Comparison of ENCODE assay signal across 8 mouse cellular contexts in the genomic region with DNA sequence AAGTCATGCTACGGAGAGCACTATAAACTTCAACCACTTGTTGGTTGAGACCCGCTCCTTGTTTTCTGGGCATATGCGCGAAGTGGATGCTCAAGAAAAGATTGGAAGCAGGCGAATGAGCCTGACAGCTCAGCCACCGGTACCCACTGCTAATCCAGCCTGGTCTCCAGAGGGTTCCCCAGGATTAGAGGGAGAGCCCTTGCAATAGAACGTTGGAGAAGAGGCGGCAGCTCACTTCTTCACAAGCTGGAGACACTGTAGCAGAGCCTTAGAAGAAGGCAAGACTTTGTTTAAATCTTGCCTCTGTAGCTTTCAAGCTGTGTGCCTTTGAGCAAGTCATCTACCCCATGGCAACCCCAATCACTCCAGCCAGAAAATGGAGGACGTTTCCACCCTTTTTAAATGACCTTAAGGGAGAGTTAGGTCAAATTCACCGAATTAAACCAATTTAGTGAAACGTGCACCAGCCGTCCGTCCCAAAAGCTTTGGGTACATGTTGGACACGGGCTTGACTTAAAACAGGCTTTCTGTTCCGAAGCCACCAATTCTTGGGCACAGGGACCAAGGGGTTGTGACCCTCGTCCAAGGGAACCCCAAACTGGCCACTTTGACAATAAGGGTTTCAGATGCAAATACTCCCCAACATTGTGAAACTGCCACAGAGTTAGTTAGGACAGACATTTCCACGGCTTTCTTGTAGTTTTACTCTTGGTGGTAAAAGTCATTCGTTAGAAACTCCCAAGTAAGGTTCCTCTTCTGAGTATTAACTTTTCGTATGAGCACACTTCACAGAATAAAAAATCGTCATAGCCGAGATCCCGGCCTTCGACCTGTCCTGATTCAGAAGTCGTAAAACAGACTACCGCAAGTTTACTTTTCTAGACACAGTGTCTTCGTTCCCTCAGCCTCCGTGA. TPM values are rescaled to one million over a fixed set of nuclear protein-coding genes. Genes with fewer than 3 reads are reported as not detected.
A peak's percentile ranks its signal among the peaks of the same experiment; 100 is the strongest.
DNase-seq lines count a peak whose midpoint lies in the region; ATAC-seq and TF ChIP-seq lines count a peak whose summit lies in the region.

No protein-coding gene starts in this region.

- H3K27me3 ChIP-seq in heart, embryonic 11.5 days (ENCODE audit: control insufficient read depth, insufficient read depth, low read length), result peaks cover 8% of the 10 kb centered on the region
- H3K27me3 ChIP-seq in G1E (ENCODE audit: insufficient read depth, low read length), result peaks cover 61% of the 10 kb centered on the region
- peaks cover 19% of the 10 kb centered on the region for H3K27me3 ChIP-seq in hindbrain, embryonic 14.5 days (ENCODE audit: control insufficient read depth, insufficient read depth, low read length)
- H3K27me3 ChIP-seq in midbrain, embryonic 13.5 days, result peaks cover 20% of the 10 kb centered on the region

- H3K4me1 ChIP-seq in heart, embryonic 11.5 days (ENCODE audit: control insufficient read depth, insufficient read depth, low read length), result peaks cover 50% of the 10 kb centered on the region
- peaks cover 55% of the 10 kb centered on the region for H3K4me1 ChIP-seq in G1E (ENCODE audit: insufficient read depth, low read depth, low read length)
- peaks cover 27% of the 10 kb centered on the region for H3K4me1 ChIP-seq in hindbrain, embryonic 14.5 days (replicated peaks; ENCODE audit: control insufficient read depth, insufficient read depth, low read length)
- H3K4me1 ChIP-seq in midbrain, embryonic 13.5 days (replicated peaks), result peaks cover 52% of the 10 kb centered on the region

- peak overlapping the region; percentile 90; the same call in 1 of the 2 replicates for H3K9ac ChIP-seq in heart, embryonic 11.5 days (ENCODE audit: low read depth, low read length)
- H3K9ac ChIP-seq in hindbrain, embryonic 14.5 days, result peak overlapping the region; percentile 79
- peak overlapping the region; percentile 86 for H3K9ac ChIP-seq in midbrain, embryonic 13.5 days (replicated peaks)

- 4% methylated on average over 27 of the region's 27 CpGs for WGBS in heart, embryonic 11.5 days (ENCODE audit: insufficient replicate concordance)
- WGBS in hindbrain, embryonic 14.5 days, result 2% methylated on average over 27 of the region's 27 CpGs
- WGBS in midbrain, embryonic 13.5 days, result 1% methylated on average over 27 of the region's 27 CpGs

- peak overlapping the region; percentile 92 for H3K27ac ChIP-seq in heart, embryonic 11.5 days (ENCODE audit: low read depth, low read length)
- H3K27ac ChIP-seq in hindbrain, embryonic 14.5 days, result 0 out of 2 replicates have a peak overlapping the region, but pooled peaks have one; percentile 74
- no peak overlapping the region for H3K27ac ChIP-seq in midbrain, embryonic 13.5 days

- no peak for ATAC-seq in heart, embryonic 11.5 days (replicated peaks; ENCODE audit: insufficient number of reproducible peaks, low FRiP score, low TSS enrichment)
- ATAC-seq in G1E (ENCODE audit: extremely low read depth, insufficient number of reproducible peaks, low FRiP score, poor library complexity, severe bottlenecking), result no peak
- ATAC-seq in hindbrain, embryonic 14.5 days (ENCODE audit: low FRiP score), result no peak
- no peak for ATAC-seq in midbrain, embryonic 13.5 days

- DNase-seq in heart, postnatal 25 days (ENCODE audit: low spot score), result no peak
- no peak for DNase-seq in G1E (ENCODE audit: low spot score)
- no peak for DNase-seq in hindbrain, embryonic 14.5 days (ENCODE audit: low spot score)
- DNase-seq in cerebellum, postnatal 36 days, result no peak
- no peak for DNase-seq in spleen, postnatal 36 days (ENCODE audit: low spot score in 2 of 2)
- no peak for DNase-seq in right cerebral cortex, postnatal 14 days

- intact Hi-C loops in heart, postnatal 25 days (cut with DNase I), result no loop called here

- no peaks in the 10 kb centered on the region for H3K9me3 ChIP-seq in heart, embryonic 11.5 days (replicated peaks; ENCODE audit: control insufficient read depth, low read length)
- H3K9me3 ChIP-seq in G1E (replicated peaks), result 0 out of 2 replicates have a peak, but pooled peaks cover 2% of the 10 kb centered on the region
- H3K9me3 ChIP-seq in hindbrain, embryonic 14.5 days (ENCODE audit: control insufficient read depth, low read length), result no peaks in the 10 kb centered on the region
- H3K9me3 ChIP-seq in midbrain, embryonic 13.5 days, result no peaks in the 10 kb centered on the region

- peaks cover 7% of the 10 kb centered on the region for H3K36me3 ChIP-seq in heart, embryonic 11.5 days (ENCODE audit: control insufficient read depth, insufficient read depth, low read length)
- peaks cover 27% of the 10 kb centered on the region for H3K36me3 ChIP-seq in G1E (replicated peaks)
- H3K36me3 ChIP-seq in hindbrain, embryonic 14.5 days (replicated peaks; ENCODE audit: control insufficient read depth, insufficient read depth), result no peaks in the 10 kb centered on the region; the same call in 1 of the 2 replicates
- H3K36me3 ChIP-seq in midbrain, embryonic 13.5 days, result peaks cover 8% of the 10 kb centered on the region

- peak overlapping the region; percentile 86 for H3K4me2 ChIP-seq in heart, embryonic 11.5 days
- peak overlapping the region; percentile 75 for H3K4me2 ChIP-seq in hindbrain, embryonic 14.5 days (replicated peaks)
- H3K4me2 ChIP-seq in midbrain, embryonic 13.5 days (replicated peaks), result peak overlapping the region; percentile 83

- TF ChIP-seq CTCF in G1E (IDR thresholded peaks at IDR 0.05; ENCODE audit: low read depth, low read length), result no peak

- peak overlapping the region; percentile 94 for H3K4me3 ChIP-seq in heart, embryonic 11.5 days (ENCODE audit: low read depth, low read length)
- peak overlapping the region; percentile 77 for H3K4me3 ChIP-seq in G1E (ENCODE audit: low read depth, low read length)
- H3K4me3 ChIP-seq in hindbrain, embryonic 14.5 days (replicated peaks; ENCODE audit: low read length), result peak overlapping the region; percentile 91
- peak overlapping the region; percentile 93 for H3K4me3 ChIP-seq in midbrain, embryonic 13.5 days (replicated peaks)

RNA-seq across cellular contexts. Expression of gene Mllt6, which starts 2.2 kb away (rescaled TPM):
- 2.9 and 3.3 TPM in 2 replicates for polyA plus RNA-seq in heart, embryonic 11.5 days (2014; fragmentation: Nextera tagmentation; extraction: Ambion mirVana)
- total RNA-seq in heart, postnatal 25 days (2021), result 10 to 100 TPM; 59.8 to 63.3 TPM
- total RNA-seq in G1E (2014; fragmentation: Nextera tagmentation), result 16.5 and 18.7 TPM in 2 replicates
- total RNA-seq in G1E (2017), result 10.9 and 11.2 TPM in 2 replicates
- 38.3 and 42.6 TPM in 2 replicates for polyA plus RNA-seq in G1E (2012)
- 5.0 TPM in 2 replicates for polyA plus RNA-seq in hindbrain, embryonic 14.5 days (2014; fragmentation: Nextera tagmentation; extraction: Ambion mirVana)
- 3.1 and 3.9 TPM in 2 replicates for polyA plus RNA-seq in midbrain, embryonic 13.5 days (2015; fragmentation: Nextera tagmentation; extraction: Ambion mirVana)

RNA-seq across cellular contexts. Expression of gene Cisd3, which starts 24.6 kb away (rescaled TPM):
- polyA plus RNA-seq in heart, embryonic 11.5 days (2014; fragmentation: Nextera tagmentation; extraction: Ambion mirVana), result 45.8 and 52.3 TPM in 2 replicates
- total RNA-seq in heart, postnatal 25 days (2021), result 100 to 1,000 TPM; 145 to 155 TPM
- 14.7 and 19.1 TPM in 2 replicates for total RNA-seq in G1E (2014; fragmentation: Nextera tagmentation)
- total RNA-seq in G1E (2017), result 8.8 and 14.9 TPM in 2 replicates
- polyA plus RNA-seq in G1E (2012), result 0.69 and 2.6 TPM in 2 replicates
- 27.7 and 34.7 TPM in 2 replicates for polyA plus RNA-seq in hindbrain, embryonic 14.5 days (2014; fragmentation: Nextera tagmentation; extraction: Ambion mirVana)
- polyA plus RNA-seq in midbrain, embryonic 13.5 days (2015; fragmentation: Nextera tagmentation; extraction: Ambion mirVana), result 14.4 and 16.1 TPM in 2 replicates

RNA-seq across cellular contexts. Expression of gene Epop, which starts 31.5 kb away (rescaled TPM):
- 1.4 and 1.5 TPM in 2 replicates for polyA plus RNA-seq in heart, embryonic 11.5 days (2014; fragmentation: Nextera tagmentation; extraction: Ambion mirVana)
- 1 to 10 TPM in 1 of 2 experiments, under 1 TPM in 1; 0.94 to 1.5 TPM for total RNA-seq in heart, postnatal 25 days (2021)
- total RNA-seq in G1E (2014; fragmentation: Nextera tagmentation), result 2.6 and 4.5 TPM in 2 replicates
- 2.7 and 3.9 TPM in 2 replicates for total RNA-seq in G1E (2017)
- 60.9 and 77.7 TPM in 2 replicates for polyA plus RNA-seq in G1E (2012)
- polyA plus RNA-seq in hindbrain, embryonic 14.5 days (2014; fragmentation: Nextera tagmentation; extraction: Ambion mirVana), result 1.8 and 2.6 TPM in 2 replicates
- 3.0 and 4.2 TPM in 2 replicates for polyA plus RNA-seq in midbrain, embryonic 13.5 days (2015; fragmentation: Nextera tagmentation; extraction: Ambion mirVana)

RNA-seq across cellular contexts. Expression of gene Pcgf2, which starts 39.3 kb away (rescaled TPM):
- polyA plus RNA-seq in heart, embryonic 11.5 days (2014; fragmentation: Nextera tagmentation; extraction: Ambion mirVana), result 10.3 and 16.4 TPM in 2 replicates
- total RNA-seq in heart, postnatal 25 days (2021), result 1 to 10 TPM; 6.2 to 6.4 TPM
- total RNA-seq in G1E (2014; fragmentation: Nextera tagmentation) (5.4 and 7.2 TPM in 2 replicates), G1E (2017) (0.41 TPM in 1 of 2 replicates, not detected in the other)
- 18.5 and 21.1 TPM in 2 replicates for polyA plus RNA-seq in G1E (2012)
- polyA plus RNA-seq in hindbrain, embryonic 14.5 days (2014; fragmentation: Nextera tagmentation; extraction: Ambion mirVana), result 22.0 and 23.4 TPM in 2 replicates
- polyA plus RNA-seq in midbrain, embryonic 13.5 days (2015; fragmentation: Nextera tagmentation; extraction: Ambion mirVana), result 23.6 and 25.3 TPM in 2 replicates

RNA-seq across cellular contexts. Expression of gene Psmb3, which starts 42.2 kb away (rescaled TPM):
- polyA plus RNA-seq in heart, embryonic 11.5 days (2014; fragmentation: Nextera tagmentation; extraction: Ambion mirVana), result 416 and 447 TPM in 2 replicates
- 100 to 1,000 TPM; 150 to 151 TPM for total RNA-seq in heart, postnatal 25 days (2021)
- total RNA-seq in G1E (2014; fragmentation: Nextera tagmentation) (49.9 and 78.3 TPM in 2 replicates), G1E (2017) (191 and 258 TPM in 2 replicates)
- 23.7 and 93.4 TPM in 2 replicates for polyA plus RNA-seq in G1E (2012)
- polyA plus RNA-seq in hindbrain, embryonic 14.5 days (2014; fragmentation: Nextera tagmentation; extraction: Ambion mirVana), result 436 and 489 TPM in 2 replicates
- 503 and 505 TPM in 2 replicates for polyA plus RNA-seq in midbrain, embryonic 13.5 days (2015; fragmentation: Nextera tagmentation; extraction: Ambion mirVana)

Comparison
In these comparisons a context has a peak if more than half of its experiments do, and no peak if none do; other contexts are left out.
1. RNA of gene Epop, which starts 31.5 kb away (polyA plus RNA-seq): 60.9 to 77.7 TPM in G1E; 3.0 to 4.2 TPM in midbrain, embryonic 13.5 days, 1.8 to 2.6 TPM in hindbrain, embryonic 14.5 days and 1.4 to 1.5 TPM in heart, embryonic 11.5 days; every median in the first group is over 10 times any median in the second.
2. Peak in every context shown above with its lines, with median percentiles within 50 percentile points of each other: H3K4me2 ChIP-seq, H3K4me3 ChIP-seq and H3K9ac ChIP-seq.